Mouse (Mus musculus) G1E (cell line): ENCODE results near the gene Srrt.

Experiments
- CTCF ChIP-seq: IDR thresholded peaks from 2 replicates; pipeline ENCODE4 v1.5.1; 2012; ENCODE audit warnings: low read depth, low read length, inconsistent platforms, mixed read lengths
- GATA1 ChIP-seq: IDR thresholded peaks from 2 replicates; pipeline ENCODE4 v1.6.1; 2012; ENCODE audit warnings: borderline replicate concordance, low read length, inconsistent platforms, mixed read lengths

DNA sequence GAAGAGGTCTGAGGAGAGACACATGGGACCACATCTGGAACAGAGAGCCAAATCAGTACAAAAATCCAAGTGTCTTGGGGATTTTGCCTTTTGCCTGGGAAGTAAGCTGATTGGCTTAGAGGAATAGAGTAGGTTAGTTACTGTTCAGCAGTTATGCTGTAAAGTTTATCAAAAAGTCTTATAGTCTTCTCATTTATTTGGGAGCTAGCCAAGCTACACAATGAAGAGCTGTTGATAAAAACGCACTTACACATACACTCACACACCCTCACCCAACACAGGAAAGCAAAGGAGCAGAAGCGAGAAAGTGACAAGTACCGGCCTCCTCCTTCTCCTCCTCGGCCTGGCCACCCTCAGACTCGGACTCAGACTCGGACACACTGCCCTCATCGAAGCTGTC, 8.2 kb downstream of the Srrt start:
- TF ChIP-seq GATA1 (no peak), CTCF (no peak)
